Mouse (Mus musculus) lung, postnatal 0 days (tissue): ENCODE results near the gene Ereg. TPM values are rescaled to one million over a fixed set of nuclear protein-coding genes. Genes with fewer than 3 reads are reported as not detected.

Experiments used
- ATAC-seq: fragments of 200-750 bp; cut with Nextera tagmentation; 2 replicates; pipeline ENCODE4 v1.8.0; 2017; ENCODE audit warnings: moderate library complexity
- DNase-seq: peaks from one replicate; pipeline ENCODE4 v3.0.0-alpha.2; 2016; ENCODE audit warnings: low spot score
- H3K27ac ChIP-seq: fragments of 300-500 bp; sonication (generic); 2 replicates; pipeline ENCODE4 v1.5.1; 2014; ENCODE audit warnings: antibody characterized with exemption, mild to moderate bottlenecking, low read length, mixed read lengths
- H3K27me3 ChIP-seq: fragments of 300-500 bp; sonication (generic); replicated peaks from 2 replicates; pipeline ENCODE4 v1.6.1; 2014; ENCODE audit warnings: low read length, mixed read lengths; ENCODE audit not compliant: insufficient read depth
- H3K36me3 ChIP-seq: fragments of 300-500 bp; sonication (generic); 2 replicates; pipeline ENCODE4 v1.6.1; 2014; ENCODE audit warnings: low read length, mixed read lengths; ENCODE audit not compliant: insufficient read depth
- H3K4me1 ChIP-seq: fragments of 300-500 bp; sonication (generic); 2 replicates; pipeline ENCODE4 v1.6.1; 2014; ENCODE audit warnings: antibody characterized with exemption, low read depth, low read length, mixed read lengths; ENCODE audit not compliant: insufficient read depth
- H3K4me2 ChIP-seq: fragments of 300-500 bp; sonication (generic); replicated peaks from 2 replicates; pipeline ENCODE4 v1.6.1; 2014; ENCODE audit warnings: low read depth, mild to moderate bottlenecking, low read length, moderate library complexity, mixed read lengths
- H3K4me3 ChIP-seq: fragments of 300-500 bp; sonication (generic); 2 replicates; pipeline ENCODE4 v1.5.1; 2014; ENCODE audit warnings: low read depth, low read length
- H3K9ac ChIP-seq: fragments of 300-500 bp; sonication (generic); replicated peaks from 2 replicates; pipeline ENCODE4 v1.6.1; 2014; ENCODE audit warnings: low read depth, mild to moderate bottlenecking
- H3K9me3 ChIP-seq: fragments of 300-500 bp; sonication (generic); 2 replicates; pipeline ENCODE4 v1.6.1; 2016; ENCODE audit warnings: low read length, mixed read lengths
- CTCF ChIP-seq: IDR thresholded peaks from 2 replicates; pipeline ENCODE4 v1.5.1; 2016; ENCODE audit warnings: antibody characterized with exemption, mild to moderate bottlenecking
- EP300 ChIP-seq: IDR thresholded peaks from 2 replicates; pipeline ENCODE4 v1.6.1; 2016; ENCODE audit warnings: antibody characterized with exemption, mild to moderate bottlenecking, control low read depth
- WGBS: fragments of 180-500 bp; shearing (Covaris S2); extraction: QIAGEN DNeasy Blood & Tissue Kit; methylation state at CpG from one replicate; pipeline ENCODE4 v1.1.7; 2014; 5-methylcytosine and 5-hydroxymethylcytosine counted together
- polyA plus RNA-seq: library from polyadenylated mRNA; unstranded; fragments of >200 nt; fragmentation: Nextera tagmentation; extraction: Ambion mirVana; gene quantifications from 2 replicates; pipeline ENCODE4 v1.2.1, GENCODE M21; 2015

The Ereg gene
- polyA plus RNA-seq, 1 experiment from 2014 or later: 0.18 TPM

DNA sequence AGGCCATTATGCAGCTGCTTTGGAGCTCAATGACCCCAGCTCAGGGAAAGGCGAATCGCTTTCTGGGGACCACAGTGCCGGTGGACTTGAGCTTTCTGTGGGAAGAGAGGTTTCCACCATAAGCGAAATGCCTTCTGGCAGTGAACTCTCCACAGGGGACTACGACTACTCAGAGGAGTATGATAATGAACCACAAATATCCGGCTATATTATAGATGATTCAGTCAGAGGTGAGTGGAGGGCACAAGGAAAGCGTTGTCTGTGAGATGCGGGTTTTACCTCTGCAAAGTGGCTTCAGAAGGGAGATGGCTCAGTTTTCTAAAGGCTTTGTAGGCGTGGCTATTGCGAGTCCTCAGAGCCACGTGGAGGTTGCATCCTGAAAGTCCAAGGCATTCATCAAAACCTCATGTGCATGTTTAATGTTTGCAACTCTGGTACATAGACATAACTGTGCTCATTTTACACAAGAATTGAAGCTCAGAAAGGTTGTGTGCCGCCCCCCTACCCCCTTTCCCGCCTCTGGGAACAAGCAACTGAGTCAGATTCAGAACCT lies 66.5 kb downstream of the Ereg start:
- Histone ChIP-seq H3K4me2 (peak overlapping the region; percentile 69), H3K36me3 (no peaks in the 10 kb centered on the region), H3K27me3 (no peaks in the 10 kb centered on the region), H3K9me3 (no peaks in the 10 kb centered on the region), H3K9ac (no peak overlapping the region), H3K4me1 (no peaks in the 10 kb centered on the region), H3K27ac (no peak overlapping the region), H3K4me3 (no peak overlapping the region)
- TF ChIP-seq CTCF: no peak
- no peak for TF ChIP-seq EP300
- DNase-seq (no peak), ATAC-seq (no peak)
- 52% methylated on average over 13 of the region's 13 CpGs for WGBS

Other genes with a start within 250 kb of the Ereg start
- gene Cxcl1, start 183.4 kb upstream of the Ereg start, polyA plus RNA-seq: 2.1 and 30.8 TPM in 2 replicates
- gene Cxcl2, start 170.8 kb upstream of the Ereg start, polyA plus RNA-seq: 0.35 and 8.9 TPM in 2 replicates
- 39.2 and 41.0 TPM in 2 replicates for gene Mthfd2l, start 143.5 kb upstream of the Ereg start, polyA plus RNA-seq
- not detected in 2 replicates for gene Epgn, start 47.2 kb upstream of the Ereg start, polyA plus RNA-seq
- 13.1 and 13.7 TPM in 2 replicates for gene Areg, start 65.0 kb downstream of the Ereg start, polyA plus RNA-seq